Mouse (Mus musculus): ENCODE results near the gene Gm10190. TPM values are rescaled to one million over a fixed set of nuclear protein-coding genes. Genes with fewer than 3 reads are reported as not detected.

Gm10190 gene
- polyA plus RNA-seq (2012; rRNA removed), result not detected in 2 replicates

GRCm38 (mm10) chr17:80372989-80373725 lies at the start of gene Gm10190:
TSS of gene Gm10190 (minus strand) at chr17:80373541.

Other genes with a start within 250 kb of the Gm10190 start
- gene Galm, start 246.1 kb downstream of the Gm10190 start, polyA plus RNA-seq (2012; rRNA removed), result 12.5 and 15.5 TPM in 2 replicates
- gene Srsf7, start 166.2 kb downstream of the Gm10190 start, polyA plus RNA-seq (2012; rRNA removed), result 172 and 175 TPM in 2 replicates
- gene Ttc39d, start 166.1 kb downstream of the Gm10190 start, polyA plus RNA-seq (2012; rRNA removed), result 0.01 TPM in 1 of 2 replicates, not detected in the other
- 16.9 and 19.1 TPM in 2 replicates for gene Gemin6, start 149.1 kb downstream of the Gm10190 start, polyA plus RNA-seq (2012; rRNA removed)
- gene Morn2, start 83.3 kb downstream of the Gm10190 start, polyA plus RNA-seq (2012; rRNA removed), result 3.8 TPM in 2 replicates
- gene Dhx57, start 83.1 kb downstream of the Gm10190 start, polyA plus RNA-seq (2012; rRNA removed), result 5.0 and 5.1 TPM in 2 replicates
- 0.10 TPM in 2 replicates for gene Arhgef33, start 66.1 kb downstream of the Gm10190 start, polyA plus RNA-seq (2012; rRNA removed)
- gene Sos1, start 106.9 kb upstream of the Gm10190 start, polyA plus RNA-seq (2012; rRNA removed), result 1.5 and 2.0 TPM in 2 replicates
- 0.12 and 0.15 TPM in 2 replicates for gene Cdkl4, start 204.3 kb upstream of the Gm10190 start, polyA plus RNA-seq (2012; rRNA removed)

All from liver, embryonic 14 days (tissue).